Mouse (Mus musculus): ENCODE data around the gene Cuta. TPM values are rescaled to one million over a fixed set of nuclear protein-coding genes. Genes with fewer than 3 reads are reported as not detected.

Cuta gene
- polyA plus RNA-seq, 1 experiment from 2014 or later = 161 TPM

- Histone ChIP-seq H3K4me3 (replicated peaks) (peak overlapping the region; percentile 52), H3K4me1 (peaks cover 75% of the 10 kb centered on the region), H3K27me3 (no peaks in the 10 kb centered on the region), H3K27ac (peak overlapping the region; percentile 97), H3K36me3 (replicated peaks) (peaks cover 5% of the 10 kb centered on the region), H3K4me2 (peak overlapping the region; percentile 98), H3K9me3 (no peaks in the 10 kb centered on the region), H3K9ac (peak overlapping the region; percentile 80)
- WGBS = 8% methylated on average over 4 of the region's 4 CpGs
- ATAC-seq (ENCODE audit: low FRiP score) = no peak
Measured at GRCm38 (mm10) chr17:26941841-26942570, 2.6 kb upstream of the Cuta start.

- no peaks in the 10 kb centered on the region for H3K27me3 ChIP-seq
- under 1% methylated on average over 22 of the region's 24 CpGs for WGBS
- H3K9ac ChIP-seq = peak within 1 kb of the TSS; percentile 80
- peaks cover 67% of the 10 kb centered on the region for H3K4me1 ChIP-seq
- peak within 1 kb of the TSS; percentile 97 for H3K27ac ChIP-seq
- no peaks in the 10 kb centered on the region for H3K9me3 ChIP-seq
- H3K4me3 ChIP-seq (replicated peaks) = peak within 1 kb of the TSS; percentile 64
- no peak for ATAC-seq (ENCODE audit: low FRiP score)
- peak within 1 kb of the TSS; percentile 98 for H3K4me2 ChIP-seq
- H3K36me3 ChIP-seq (replicated peaks) = peaks cover 11% of the 10 kb centered on the region
Measured at GRCm38 (mm10) chr17:26941031-26941789, 1.8 kb upstream of the Cuta start, which contains the start of gene Syngap1. Gene Syngap1, plus strand, starts transcription at chr17:26941253.

- H3K4me1 ChIP-seq = peaks cover 54% of the 10 kb centered on the region
- peak overlapping the region; percentile 98 for H3K4me2 ChIP-seq
- WGBS = 6% methylated on average over 3 of the region's 3 CpGs
- H3K4me3 ChIP-seq (replicated peaks) = peak overlapping the region; percentile 64
- ATAC-seq (ENCODE audit: low FRiP score) = no peak
- peak overlapping the region; percentile 97 for H3K27ac ChIP-seq
- H3K9me3 ChIP-seq = no peaks in the 10 kb centered on the region
- peak overlapping the region; percentile 65 for H3K9ac ChIP-seq
- no peaks in the 10 kb centered on the region for H3K27me3 ChIP-seq
- peaks cover 22% of the 10 kb centered on the region for H3K36me3 ChIP-seq (replicated peaks)
Measured at GRCm38 (mm10) chr17:26939973-26940300, 568 bp upstream of the Cuta start.

GRCm38 (mm10) chr17:26938731-26939130 lies 638 bp downstream of the Cuta start:
- no peaks in the 10 kb centered on the region for H3K27me3 ChIP-seq
- H3K9ac ChIP-seq = peak overlapping the region; percentile 81
- WGBS = under 1% methylated on average over 22 of the region's 22 CpGs
- H3K4me3 ChIP-seq (replicated peaks) = peak overlapping the region; percentile 64
- H3K27ac ChIP-seq = peak overlapping the region; percentile 97
- H3K9me3 ChIP-seq = no peaks in the 10 kb centered on the region
- H3K4me1 ChIP-seq = peaks cover 56% of the 10 kb centered on the region
- peak overlapping the region; percentile 98 for H3K4me2 ChIP-seq
- ATAC-seq (ENCODE audit: low FRiP score) = 0 out of 2 replicates have a peak, but pooled peaks have one; percentile 1
- peaks cover 30% of the 10 kb centered on the region for H3K36me3 ChIP-seq (replicated peaks)

- Histone ChIP-seq H3K4me2 (peak overlapping the region; percentile 98), H3K4me3 (replicated peaks) (peak overlapping the region; percentile 64), H3K9me3 (no peaks in the 10 kb centered on the region), H3K4me1 (peaks cover 62% of the 10 kb centered on the region), H3K27ac (peak overlapping the region; percentile 97; the same call in 1 of the 2 replicates), H3K27me3 (no peaks in the 10 kb centered on the region), H3K36me3 (replicated peaks) (peaks cover 30% of the 10 kb centered on the region), H3K9ac (peak overlapping the region; percentile 81)
- ATAC-seq (ENCODE audit: low FRiP score) = no peak
- WGBS = 64% methylated on average over 16 of the region's 16 CpGs
Measured at GRCm38 (mm10) chr17:26937883-26938695, 1.3 kb downstream of the Cuta start.

- Histone ChIP-seq H3K9me3 (no peaks in the 10 kb centered on the region), H3K27ac (no peak overlapping the region), H3K27me3 (no peaks in the 10 kb centered on the region), H3K36me3 (replicated peaks) (peaks cover 30% of the 10 kb centered on the region), H3K4me1 (peaks cover 59% of the 10 kb centered on the region), H3K4me2 (peak overlapping the region; percentile 15; the same call in 1 of the 2 replicates), H3K4me3 (replicated peaks) (no peak overlapping the region), H3K9ac (0 out of 2 replicates have a peak overlapping the region, but pooled peaks have one; percentile 81)
- ATAC-seq (ENCODE audit: low FRiP score) = no peak
- WGBS = 90% methylated on average over 15 of the region's 15 CpGs
Measured at GRCm38 (mm10) chr17:26936921-26937695, 2.3 kb downstream of the Cuta start.

- no peak overlapping the region for H3K27ac ChIP-seq
- no peak overlapping the region for H3K4me3 ChIP-seq (replicated peaks)
- H3K4me2 ChIP-seq = no peak overlapping the region
- no peaks in the 10 kb centered on the region for H3K9me3 ChIP-seq
- 84% methylated on average over 12 of the region's 12 CpGs for WGBS
- no peaks in the 10 kb centered on the region for H3K27me3 ChIP-seq
- H3K36me3 ChIP-seq (replicated peaks) = peaks cover 30% of the 10 kb centered on the region
- H3K9ac ChIP-seq = no peak overlapping the region
- no peak for ATAC-seq (ENCODE audit: low FRiP score)
- peaks cover 52% of the 10 kb centered on the region for H3K4me1 ChIP-seq
Measured at GRCm38 (mm10) chr17:26936453-26936852, 2.9 kb downstream of the Cuta start.

- peaks cover 39% of the 10 kb centered on the region for H3K4me1 ChIP-seq
- no peak overlapping the region for H3K9ac ChIP-seq
- no peaks in the 10 kb centered on the region for H3K9me3 ChIP-seq
- peaks cover 43% of the 10 kb centered on the region for H3K36me3 ChIP-seq (replicated peaks)
- ATAC-seq (ENCODE audit: low FRiP score) = no peak
- H3K27ac ChIP-seq = no peak overlapping the region
- H3K4me3 ChIP-seq (replicated peaks) = no peak overlapping the region
- no peaks in the 10 kb centered on the region for H3K27me3 ChIP-seq
- H3K4me2 ChIP-seq = no peak overlapping the region
- WGBS = 92% methylated on average over 9 of the region's 9 CpGs
Measured at GRCm38 (mm10) chr17:26935027-26935426, 4.3 kb downstream of the Cuta start.

GRCm38 (mm10) chr17:26933885-26934827 lies 5.2 kb downstream of the Cuta start:
- Histone ChIP-seq H3K4me1 (peaks cover 36% of the 10 kb centered on the region), H3K4me3 (replicated peaks) (peak overlapping the region; percentile 59), H3K4me2 (peak overlapping the region; percentile 86), H3K27ac (peak overlapping the region; percentile 76; the same call in 1 of the 2 replicates), H3K27me3 (no peaks in the 10 kb centered on the region), H3K9me3 (no peaks in the 10 kb centered on the region), H3K9ac (peak overlapping the region; percentile 75), H3K36me3 (replicated peaks) (peaks cover 52% of the 10 kb centered on the region)
- no peak for ATAC-seq (ENCODE audit: low FRiP score)
- 85% methylated on average over 16 of the region's 16 CpGs for WGBS

- peak; percentile 14; the same call in 1 of the 2 replicates for ATAC-seq (ENCODE audit: low FRiP score)
- H3K9ac ChIP-seq = peak overlapping the region; percentile 75
- H3K4me3 ChIP-seq (replicated peaks) = peak overlapping the region; percentile 59
- peak overlapping the region; percentile 76 for H3K27ac ChIP-seq
- peaks cover 58% of the 10 kb centered on the region for H3K36me3 ChIP-seq (replicated peaks)
- 10% methylated on average over 13 of the region's 13 CpGs for WGBS
- peaks cover 31% of the 10 kb centered on the region for H3K4me1 ChIP-seq
- peak overlapping the region; percentile 86 for H3K4me2 ChIP-seq
- H3K9me3 ChIP-seq = no peaks in the 10 kb centered on the region
- no peaks in the 10 kb centered on the region for H3K27me3 ChIP-seq
Measured at GRCm38 (mm10) chr17:26933419-26933818, 6.0 kb downstream of the Cuta start.
